Mouse (Mus musculus): ENCODE data around the gene Fam185a.

GRCm38 (mm10) chr5:21381986-21382385, 42.8 kb upstream of the Fam185a start:
- TF ChIP-seq CTCF (IDR thresholded peaks at IDR 0.05; ENCODE audit: control insufficient read depth, insufficient read depth, insufficient read length) (no peak), MYOG (IDR thresholded peaks at IDR 0.05; ENCODE audit: control insufficient read depth, extremely low read depth, insufficient read length) (no peak), MAX (IDR thresholded peaks at IDR 0.05) (no peak), MYOD1 (IDR thresholded peaks at IDR 0.05; ENCODE audit: control insufficient read depth, insufficient read length, low read depth) (no peak), USF1 (IDR thresholded peaks at IDR 0.05; ENCODE audit: low read depth) (no peak)
